Mouse (Mus musculus) right cerebral cortex, postnatal 4 days (tissue): ENCODE measurements around the gene Irs2.
A peak's percentile ranks its signal among the peaks of the same experiment; 100 is the strongest.

Experiments
- DNase-seq: peaks from one replicate; pipeline ENCODE4 v3.0.0-alpha.2; 2022

Irs2 gene

DNA sequence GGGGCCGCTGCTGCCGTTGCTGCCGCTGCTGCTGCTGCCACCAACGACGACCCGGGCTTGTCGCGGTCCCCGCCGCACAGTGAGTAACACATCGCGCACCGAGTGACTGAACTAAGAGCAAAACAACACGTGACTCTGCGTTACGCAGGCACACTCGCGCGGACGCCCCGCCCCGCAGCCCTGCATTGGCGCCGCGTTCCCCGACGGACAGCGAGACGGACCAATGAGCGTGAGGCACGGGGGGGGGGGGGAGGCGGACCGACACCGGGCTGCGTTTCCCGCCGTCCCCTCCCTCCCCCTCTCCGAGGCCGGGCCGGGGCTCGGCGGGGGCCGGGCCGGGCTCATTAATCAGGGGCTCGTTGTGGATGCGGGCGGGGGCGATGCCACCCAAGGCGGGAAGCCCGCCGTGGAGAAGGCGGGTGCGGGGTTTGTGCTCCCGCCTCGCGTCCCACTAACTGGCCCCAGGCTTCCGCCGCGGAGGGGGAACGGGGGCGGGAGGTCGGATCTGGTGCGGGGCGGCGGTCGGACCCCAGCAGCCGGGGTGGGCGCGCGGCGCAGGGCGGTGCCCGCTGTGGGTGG, 673 bp upstream of the Irs2 start:
- DNase-seq: peak; percentile 97

DNA sequence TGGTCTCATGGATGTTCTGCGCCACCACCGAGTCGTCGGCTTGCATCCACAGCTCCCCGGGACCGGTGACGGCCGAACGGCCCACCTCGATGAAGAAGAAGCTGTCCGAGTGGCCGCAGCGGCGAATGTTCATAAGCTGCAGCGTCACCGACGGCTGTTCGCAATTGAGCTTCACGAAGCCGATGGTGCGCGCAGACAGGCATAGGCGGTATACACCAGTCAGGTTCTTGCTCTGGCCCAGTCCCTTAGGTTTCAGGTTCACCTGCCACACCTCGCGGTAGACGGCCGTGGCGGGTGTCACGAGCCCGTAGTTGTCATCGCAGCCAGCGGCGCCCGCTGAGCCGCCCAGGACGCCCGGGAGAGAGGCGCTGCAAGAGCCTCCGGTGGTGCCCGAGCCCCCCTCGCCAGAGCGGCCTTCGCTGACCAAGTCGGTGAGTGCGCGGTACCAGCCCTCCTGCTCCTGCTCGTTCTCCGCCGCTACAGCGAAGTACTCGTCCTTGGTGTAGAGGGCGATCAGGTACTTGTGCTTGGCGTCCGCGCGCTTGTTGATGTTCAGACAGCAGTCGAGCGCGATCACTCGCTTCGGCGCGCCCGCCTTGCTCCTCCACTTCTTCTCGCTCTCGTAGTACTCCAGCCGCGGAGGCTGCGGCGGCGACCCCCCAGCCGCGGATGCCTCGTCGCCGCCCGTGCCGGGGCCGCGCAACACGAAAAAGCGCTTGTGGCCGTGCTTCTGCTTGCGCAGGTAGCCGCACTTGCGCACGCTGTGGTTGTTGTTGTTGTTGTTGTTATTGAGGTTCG, 478 bp downstream of the Irs2 start:
- peak; percentile 60 for DNase-seq

DNA sequence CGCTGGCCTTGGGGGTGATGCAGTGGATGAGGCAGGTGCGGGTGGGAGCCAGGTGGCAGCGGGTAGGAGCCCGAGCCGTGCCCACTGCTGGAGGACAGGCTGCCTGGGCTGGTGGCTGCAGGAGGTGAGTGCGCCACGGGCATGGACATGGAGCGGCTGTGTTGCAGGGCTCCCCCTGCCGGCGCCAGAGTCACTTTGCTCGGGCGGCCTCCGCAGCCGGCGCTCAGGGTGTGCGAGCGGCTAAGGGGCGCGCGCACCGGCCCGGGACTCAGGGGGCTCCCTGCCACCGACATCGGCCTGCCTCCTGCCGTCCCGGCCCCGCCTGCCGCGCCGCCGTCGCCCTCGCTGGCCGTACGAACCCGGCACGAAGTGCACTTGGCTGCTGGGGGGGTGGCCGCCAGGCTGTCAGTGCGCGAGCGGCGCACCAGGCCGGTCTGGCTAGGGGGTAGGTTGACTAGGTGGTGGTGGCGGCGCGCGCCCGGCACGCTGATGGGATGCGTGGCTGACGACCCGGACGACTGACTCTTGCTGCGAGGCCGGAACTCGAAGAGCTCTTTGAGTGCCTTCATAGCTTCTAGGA, 1.2 kb downstream of the Irs2 start:
- DNase-seq: peak; percentile 89

DNA sequence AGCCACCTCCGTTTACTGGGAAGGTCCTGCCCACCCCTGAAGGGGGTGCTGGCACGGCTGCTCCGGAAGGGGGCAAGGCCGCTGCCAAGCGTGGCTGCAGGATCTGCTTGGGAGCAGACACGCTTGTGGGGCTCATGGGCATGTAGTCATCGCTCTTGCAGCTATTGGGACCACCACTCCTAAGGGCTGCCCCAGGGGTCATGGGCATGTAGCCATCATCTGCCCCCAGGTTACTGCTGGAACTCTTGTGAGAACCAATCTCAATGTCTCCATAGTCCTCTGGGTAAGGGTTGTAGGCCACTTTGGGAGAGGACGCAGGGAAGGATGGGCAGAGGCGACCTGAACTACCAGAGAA, 2.0 kb downstream of the Irs2 start:
- DNase-seq: no peak

DNA sequence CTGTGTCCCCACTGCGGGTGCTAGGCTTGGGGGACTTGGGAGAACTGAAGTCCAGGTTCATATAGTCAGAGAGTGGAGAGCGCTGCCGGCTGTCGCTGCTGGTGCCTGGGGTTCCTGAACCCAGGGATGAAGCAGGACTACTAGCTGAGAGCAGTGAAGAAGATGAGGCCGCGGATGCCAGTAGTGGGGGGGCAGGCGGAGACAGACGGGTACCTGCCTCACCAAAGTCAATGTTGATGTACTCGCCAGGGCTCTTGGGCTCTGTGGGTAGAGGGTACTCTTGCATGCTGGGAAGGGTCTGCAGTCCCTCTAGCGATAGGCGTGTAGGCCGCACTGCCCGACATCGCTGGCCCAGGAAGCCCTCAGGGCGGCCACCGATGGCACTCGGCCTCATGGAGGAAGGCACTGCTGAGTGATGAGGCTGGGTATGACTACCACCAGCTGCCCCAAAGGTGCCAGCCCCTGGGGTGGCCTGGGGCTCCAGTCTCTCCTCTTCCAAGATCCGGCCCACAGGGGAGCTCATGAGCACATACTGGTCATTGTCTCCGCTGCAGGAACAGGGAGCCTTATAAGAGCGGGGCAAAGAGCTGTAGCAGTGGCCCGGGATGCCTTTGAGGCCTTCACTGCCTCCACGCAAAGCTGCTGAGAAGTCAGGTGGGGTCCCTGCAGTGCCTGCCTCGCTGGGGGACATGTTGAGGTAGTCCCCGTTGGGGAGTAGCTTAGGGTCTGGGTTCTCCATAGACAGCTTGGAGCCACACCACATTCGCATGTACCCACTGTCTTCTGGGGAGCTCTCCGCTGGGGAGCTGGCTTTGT, 2.6 kb downstream of the Irs2 start:
- DNase-seq: no peak

DNA sequence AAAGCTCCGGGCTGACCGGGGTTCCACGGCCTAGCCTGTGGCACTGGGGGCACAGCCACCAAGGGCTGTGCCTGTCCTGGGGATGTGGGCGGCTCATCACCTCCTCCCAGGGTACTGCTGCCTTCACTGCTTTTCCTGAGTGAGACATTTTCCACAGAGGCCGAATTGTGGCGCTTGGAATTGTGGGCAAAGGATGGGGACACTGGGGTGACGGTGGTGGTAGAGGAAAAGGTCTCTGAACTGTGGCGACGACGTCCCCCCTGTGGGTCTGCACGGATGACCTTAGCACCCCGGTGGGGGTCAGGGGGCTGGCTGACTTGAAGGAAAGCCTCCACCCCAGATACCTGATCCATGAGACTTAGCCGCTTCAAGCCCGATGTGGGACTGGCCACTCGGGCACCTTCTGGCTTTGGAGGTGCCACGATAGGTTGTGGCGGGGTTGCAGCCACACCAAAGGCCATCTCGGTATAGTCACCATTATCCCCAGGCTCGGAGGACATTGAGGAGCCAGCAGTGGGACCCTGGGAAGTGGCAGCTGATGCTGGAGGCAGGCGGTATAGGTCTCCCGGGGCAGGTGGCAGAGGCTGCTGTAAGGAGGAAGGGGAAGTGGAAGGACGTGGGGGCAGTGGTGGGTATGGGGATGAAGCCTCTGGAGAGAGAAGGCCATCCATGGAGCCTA, 3.3 kb downstream of the Irs2 start:
- no peak for DNase-seq

DNA sequence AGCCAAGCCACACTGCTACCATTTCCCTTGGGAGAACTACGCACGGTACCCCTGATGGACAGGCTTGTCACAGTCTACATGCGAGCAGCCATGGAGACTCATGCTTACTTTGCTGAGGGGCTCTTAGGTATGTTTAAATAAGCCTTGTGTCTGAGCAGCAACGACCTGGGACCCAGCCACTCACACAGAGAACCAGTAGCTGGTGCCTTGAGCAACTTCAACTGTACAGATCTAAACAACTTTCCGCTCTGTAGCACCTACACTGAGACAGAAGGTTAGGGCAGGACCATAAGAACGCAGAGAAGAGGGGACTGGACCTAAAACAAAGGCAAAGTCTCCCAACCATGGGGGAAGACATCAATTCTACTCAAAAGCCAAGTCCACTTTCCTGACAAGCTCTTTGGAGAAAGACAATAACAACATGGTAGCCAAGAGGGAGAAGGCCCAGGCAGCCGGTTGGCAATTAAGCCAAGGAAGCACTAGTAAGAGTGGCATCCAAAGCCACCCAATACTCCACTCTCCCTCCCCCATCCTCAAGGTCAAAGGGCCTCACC, 4.3 kb downstream of the Irs2 start:
- no peak for DNase-seq

DNA sequence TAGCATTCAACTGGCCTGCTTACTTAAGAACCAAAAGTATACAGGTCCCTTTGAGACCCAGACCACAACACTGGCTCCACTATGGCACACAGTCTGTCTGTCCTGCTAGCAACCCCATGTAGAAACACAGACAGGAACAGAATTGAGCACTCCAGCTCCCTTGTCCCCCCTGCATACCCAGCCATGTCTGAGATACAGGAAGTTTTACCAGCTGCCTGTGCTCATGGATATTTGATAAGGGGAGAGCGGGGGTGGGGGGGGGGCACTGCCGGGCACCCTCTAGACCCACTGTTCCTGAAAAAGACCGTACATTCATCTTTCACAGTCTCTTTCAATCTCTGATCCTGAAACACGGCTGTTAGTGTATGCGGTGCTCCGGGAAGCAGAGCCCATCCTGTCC, 5.0 kb downstream of the Irs2 start:
- DNase-seq: no peak

DNA sequence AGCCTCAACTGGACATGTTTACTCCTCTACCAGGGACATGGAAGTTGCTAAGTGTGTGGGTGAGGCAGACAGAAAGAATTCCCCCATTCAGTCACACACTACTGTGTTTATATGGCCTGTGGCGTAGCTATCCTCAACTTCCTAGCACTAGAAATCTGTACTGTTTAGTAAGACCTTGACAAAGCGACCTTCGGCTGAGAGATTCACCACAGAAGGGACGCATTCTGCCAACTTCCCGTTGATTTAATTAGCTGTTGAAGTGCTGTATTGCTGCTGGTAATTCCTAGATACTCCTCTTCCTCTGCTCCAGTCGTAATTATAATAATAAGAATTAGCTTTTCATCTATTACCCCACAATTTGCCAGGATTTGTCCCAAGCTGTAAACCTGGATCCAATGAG, 5.4 kb downstream of the Irs2 start:
- no peak for DNase-seq

DNA sequence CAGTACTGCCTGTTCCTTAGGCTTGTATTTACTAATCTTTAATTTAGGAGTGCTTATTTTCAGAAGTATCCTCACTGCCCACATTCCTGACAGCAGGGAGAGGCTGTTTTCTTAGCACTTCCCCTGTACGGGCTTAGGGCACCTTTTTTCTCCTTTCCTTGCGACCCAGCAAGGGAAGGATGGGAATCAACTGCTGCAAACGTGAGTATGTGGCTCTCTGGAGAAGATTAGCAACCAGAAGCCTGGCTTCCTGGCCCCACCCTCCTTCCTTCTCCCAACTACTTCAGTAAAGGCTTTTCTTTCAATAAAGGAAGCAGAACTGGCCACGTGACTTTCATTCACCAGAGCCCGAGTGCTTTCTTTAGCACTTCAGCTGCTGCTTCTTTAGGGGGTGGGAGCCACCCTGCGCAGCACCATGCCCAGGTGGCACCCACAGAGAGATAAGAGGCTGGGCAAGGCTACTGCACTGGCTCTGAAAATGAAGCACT, 7.2 kb downstream of the Irs2 start:
- peak; percentile 22 for DNase-seq

DNA sequence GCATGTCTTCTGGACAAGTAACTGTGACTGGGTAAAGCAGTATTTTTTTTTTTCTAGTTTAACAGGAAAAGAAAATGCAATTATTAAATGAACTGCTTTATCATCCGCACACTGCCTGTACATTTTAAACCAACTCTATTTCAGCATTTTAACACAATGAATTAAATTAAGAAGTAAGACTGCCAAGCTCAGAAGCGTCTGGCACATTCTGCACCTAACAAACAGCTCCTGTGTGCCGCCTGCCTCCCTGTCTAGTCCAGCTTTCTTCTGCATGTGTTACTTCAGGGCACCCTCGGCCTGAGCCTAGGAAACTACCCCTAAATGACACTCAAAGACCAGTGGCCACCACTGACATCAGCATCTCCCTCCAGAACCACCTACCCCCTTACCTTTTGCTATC, 8.7 kb downstream of the Irs2 start:
- no peak for DNase-seq

DNA sequence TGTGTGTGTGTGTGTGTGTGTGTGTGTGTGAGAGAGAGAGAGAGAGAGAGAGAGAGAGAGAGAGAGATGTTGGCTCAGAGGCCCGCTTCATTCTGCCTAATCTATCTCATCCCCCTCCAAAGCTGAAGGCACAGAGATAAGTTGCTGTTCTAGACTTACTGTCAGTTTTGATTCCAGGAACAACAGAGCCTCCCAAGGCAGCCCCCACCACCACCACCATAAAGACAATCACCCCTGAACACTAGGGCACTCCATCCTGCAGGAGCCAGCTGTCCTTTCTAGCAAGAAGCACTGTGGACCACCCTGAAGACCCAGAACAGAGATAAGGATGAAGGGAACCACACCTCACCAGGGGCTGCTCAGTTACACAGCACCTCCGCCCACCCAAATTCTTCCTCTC, 12.0 kb downstream of the Irs2 start:
- no peak for DNase-seq

DNA sequence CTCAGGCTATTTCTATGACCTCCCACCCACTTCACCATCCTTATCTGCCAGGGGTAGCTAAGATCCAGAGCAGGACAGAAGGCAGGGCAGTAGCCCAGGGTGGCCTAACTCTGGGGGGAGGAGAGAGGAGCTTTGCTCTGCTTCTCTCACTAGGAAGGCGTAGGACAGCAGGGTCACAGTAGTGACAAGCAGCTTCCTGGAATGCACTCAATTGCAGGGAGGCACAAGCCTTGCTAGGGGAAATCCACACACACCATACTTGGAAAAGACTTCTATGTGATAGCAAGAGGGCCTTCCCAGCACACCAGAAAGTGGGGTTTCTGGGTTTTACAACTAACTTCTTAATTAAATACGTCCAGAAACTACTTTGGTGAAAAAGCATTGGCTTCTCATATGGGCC, 12.5 kb downstream of the Irs2 start:
- no peak for DNase-seq

DNA sequence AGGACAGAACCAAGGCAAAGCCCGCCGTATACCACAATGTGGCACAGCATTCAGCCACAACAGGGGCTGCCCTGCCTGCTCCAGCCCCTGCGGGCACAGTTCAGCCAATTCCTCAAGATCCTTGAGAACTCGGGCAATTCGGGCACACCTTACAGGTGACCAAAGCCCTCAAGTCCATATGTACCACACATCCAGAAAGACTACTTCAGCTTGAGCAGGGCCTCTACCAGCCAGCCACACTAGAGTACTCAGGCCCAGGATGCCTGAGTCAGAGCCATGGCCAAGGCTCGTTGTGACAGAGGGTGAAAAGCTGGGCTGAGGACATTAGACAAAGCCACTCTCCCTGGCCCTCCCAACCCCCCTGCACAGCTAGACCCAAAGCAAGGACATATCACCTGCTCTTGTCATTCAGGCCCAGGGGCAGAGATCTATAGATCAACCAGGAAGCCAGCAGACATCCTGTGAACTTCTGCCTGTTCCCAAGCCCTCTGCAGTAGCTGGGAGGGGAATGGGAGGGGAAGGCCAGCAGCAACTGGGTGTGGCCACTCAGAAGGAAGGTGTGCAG, 13.8 kb downstream of the Irs2 start:
- DNase-seq: no peak

DNA sequence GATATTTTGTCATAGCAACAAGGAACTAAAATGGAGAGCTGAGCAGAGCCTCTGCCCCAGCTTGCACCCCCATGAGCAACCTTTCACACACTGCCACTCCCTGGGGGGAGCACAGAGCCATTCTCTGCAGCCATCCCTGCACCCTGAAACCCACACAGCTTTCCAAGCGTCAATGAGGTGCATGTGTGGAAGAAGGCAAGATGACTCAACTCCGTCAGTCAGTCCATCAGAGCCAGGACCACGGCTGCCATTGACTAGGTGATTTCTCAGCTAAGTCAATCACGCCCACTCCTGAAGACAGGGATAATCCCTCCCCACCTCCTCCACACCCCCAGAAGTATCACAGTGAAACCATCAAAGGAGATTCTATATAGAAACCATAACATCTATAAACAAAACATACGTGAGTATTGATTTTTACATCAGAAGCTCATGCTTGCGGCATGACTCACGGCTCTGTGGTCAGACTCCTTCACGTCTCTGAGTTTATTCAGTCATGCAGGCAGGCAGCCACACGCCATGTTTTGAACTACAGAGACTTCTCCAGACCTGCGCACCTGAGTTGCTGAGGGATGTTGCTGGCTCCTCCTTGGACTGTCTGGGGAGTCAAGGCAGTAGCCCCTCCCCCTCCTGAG, 14.6 kb downstream of the Irs2 start:
- DNase-seq: no peak

DNA sequence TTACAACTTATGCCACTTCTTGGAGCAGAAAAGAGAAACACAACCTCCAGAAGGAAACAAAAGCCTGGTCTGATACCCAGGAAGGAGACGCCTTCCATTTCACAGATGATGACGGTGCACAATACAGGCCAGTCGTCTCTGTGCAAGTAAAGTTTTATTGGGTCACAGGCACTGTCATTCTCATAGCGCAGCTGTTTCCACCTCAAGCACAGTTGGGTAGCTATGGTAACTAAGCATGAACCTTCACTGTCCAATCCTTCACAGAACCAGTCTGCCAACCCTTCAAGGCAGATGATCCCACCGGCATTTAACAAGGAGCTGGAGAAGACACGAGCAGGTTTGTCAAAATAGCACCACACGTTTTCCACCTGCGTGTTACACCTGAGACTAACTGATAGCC, 16.2 kb downstream of the Irs2 start:
- DNase-seq: no peak

DNA sequence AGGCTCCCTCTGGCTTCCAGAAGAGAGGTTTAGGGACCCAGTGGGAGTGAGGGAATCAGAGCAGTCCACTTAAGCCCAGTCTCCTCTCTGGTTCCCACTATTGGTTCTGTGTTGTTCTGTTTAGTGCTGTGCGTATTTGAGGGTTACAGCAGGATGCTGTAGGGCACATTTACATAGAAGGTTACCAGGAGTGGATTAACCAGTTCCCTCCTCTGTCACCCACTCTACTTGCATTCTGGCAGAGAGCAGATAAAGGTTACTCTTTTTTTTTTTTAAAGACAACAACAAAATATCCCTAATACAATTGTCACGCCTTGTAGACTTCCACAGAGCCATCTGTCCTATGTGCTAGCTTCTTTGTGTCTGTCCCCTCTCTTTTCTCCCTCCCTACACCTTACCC, 16.9 kb downstream of the Irs2 start:
- no peak for DNase-seq

DNA sequence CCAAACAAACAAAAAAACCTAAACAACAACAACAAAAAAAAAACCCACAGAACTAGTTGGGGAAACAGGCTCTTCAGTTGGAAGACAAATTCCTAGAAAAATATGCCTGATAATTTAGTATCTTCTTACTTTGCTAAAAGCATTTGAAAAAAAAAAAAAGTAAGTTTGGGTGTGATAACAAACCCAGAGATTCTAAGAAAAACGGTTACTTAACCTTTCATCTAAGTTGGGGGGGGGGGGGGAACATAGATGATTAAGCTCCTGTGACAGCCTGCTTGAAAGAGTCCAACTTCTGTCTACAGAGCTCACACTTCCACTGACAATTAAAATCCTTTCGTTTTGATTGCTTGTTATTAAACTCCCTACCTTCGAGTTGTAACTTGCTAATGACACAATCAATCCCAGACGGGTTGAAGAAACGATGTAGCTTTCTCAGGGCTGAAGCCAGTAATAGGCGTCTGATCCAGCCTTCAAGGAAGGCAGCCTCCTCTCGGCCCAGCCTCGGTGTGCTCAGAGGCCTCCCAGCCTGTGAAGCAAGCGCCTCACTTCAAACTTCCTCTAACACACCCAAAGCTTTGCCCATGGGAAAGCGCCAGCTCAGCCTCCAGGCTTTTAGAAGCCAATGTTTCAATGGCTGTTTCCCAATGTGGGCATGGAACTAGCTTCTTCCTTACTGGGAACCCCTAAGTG, 17.7 kb downstream of the Irs2 start:
- no peak for DNase-seq

DNA sequence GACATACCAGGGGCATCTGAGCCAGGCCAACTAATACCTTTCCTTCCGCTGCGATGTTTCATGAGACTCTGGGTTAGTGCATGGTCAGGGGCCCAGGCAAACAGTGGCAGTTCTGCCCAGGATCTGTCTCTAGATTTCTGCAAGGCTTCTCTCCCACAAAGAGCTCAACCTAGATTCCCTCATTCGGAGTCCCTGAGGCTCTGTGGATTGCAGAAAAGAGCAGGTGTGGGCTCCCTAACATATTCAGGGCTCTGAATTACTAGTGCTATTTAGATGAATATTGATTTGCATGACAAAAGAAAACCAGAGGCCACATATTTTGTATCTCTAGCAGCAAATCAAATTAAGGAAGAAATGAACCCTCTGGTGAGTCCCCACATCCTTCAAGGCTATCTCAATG, 18.3 kb downstream of the Irs2 start:
- no peak for DNase-seq

DNA sequence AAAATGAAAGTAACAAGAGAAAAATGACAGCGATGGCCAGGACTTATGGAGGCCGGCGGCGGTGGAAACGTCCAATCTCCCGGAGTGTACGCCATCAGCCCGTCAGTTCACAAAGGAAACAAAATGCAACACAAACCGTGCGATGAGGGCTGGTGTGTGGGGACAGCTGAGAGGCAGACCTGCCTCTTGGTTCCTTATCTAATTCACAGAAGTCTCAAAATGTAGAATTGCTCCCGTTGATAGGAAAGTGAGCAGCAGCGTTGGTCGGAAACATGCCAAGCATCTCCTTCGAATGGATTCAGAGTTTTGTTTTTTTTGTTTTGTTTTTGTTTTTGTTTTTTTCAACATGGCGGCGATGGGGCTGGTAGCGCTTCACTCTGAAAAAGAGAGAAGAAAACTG, 21.6 kb downstream of the Irs2 start:
- DNase-seq: no peak

DNA sequence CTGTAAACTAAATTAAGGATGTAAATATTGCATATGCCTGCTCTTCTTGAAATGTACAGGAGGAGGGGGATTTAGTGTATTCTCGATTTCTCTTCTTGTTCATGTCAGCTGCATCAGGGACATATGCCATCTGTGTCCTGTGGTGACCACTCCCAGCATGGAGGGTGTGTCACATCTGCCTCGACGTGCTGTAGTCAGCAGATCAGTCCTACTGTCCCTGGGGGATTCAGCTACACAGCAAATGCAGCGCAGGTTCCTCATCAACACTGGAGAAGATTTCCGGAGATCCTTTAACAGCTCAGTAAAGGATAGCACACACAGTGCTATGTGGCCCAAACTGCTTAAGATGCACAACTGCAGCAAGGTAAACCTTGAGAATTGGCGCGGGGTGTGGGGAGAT, 23.2 kb downstream of the Irs2 start:
- no peak for DNase-seq
